Mouse (Mus musculus) C2C12 (cell line): ENCODE data around the gene Defb47.

Experiments used
- CTCF ChIP-seq: IDR thresholded peaks from one replicate; pipeline ENCODE4 v1.5.1; 2011; ENCODE audit not compliant: control insufficient read depth, insufficient read depth, insufficient read length
- MAX ChIP-seq: IDR thresholded peaks from one replicate; pipeline ENCODE4 v1.6.1; 2011; ENCODE audit warnings: mild to moderate bottlenecking, control low read depth
- MYOD1 ChIP-seq: IDR thresholded peaks from one replicate; pipeline ENCODE4 v1.6.1; 2011; ENCODE audit warnings: low read depth; ENCODE audit not compliant: control insufficient read depth, insufficient read length
- MYOG ChIP-seq: IDR thresholded peaks from one replicate; pipeline ENCODE4 v1.6.1; 2011; ENCODE audit not compliant: control insufficient read depth, insufficient read length; ENCODE audit errors: extremely low read depth

DNA sequence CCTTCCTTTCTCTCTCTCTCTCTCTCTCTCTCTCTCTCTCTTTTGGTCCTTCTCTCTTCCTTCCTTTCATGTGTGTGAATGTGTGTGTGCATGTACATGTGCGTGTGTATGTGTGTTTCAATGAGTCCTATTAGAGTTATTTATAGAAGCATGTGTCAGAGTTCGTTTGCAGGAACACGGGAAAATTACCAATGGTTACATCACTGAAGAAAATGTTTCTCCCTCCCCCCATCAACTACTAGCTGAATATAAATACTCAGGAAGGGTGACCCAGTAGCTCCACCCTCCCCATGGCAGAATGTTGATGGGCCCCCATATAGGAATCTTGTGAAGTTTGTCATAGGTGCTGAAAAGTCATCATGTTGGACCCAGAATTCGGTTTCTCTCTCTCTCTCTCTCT is 15.2 kb downstream of the Defb47 start:
- TF ChIP-seq CTCF (no peak), MAX (no peak), MYOD1 (no peak), MYOG (no peak)
